Mouse (Mus musculus) gastrocnemius, adult 18-20 months (tissue): ENCODE results near the gene Inafm2. TPM values are rescaled to one million over a fixed set of nuclear protein-coding genes. Genes with fewer than 3 reads are reported as not detected.

Experiments
- DNase-seq: peaks from one replicate; pipeline ENCODE4 v3.0.0; 2021; ENCODE audit warnings: low spot score
- total RNA-seq, 2 experiments: library from RNA; stranded (reverse); gene quantifications; 2 replicates each; pipeline ENCODE4 v1.2.3; 2021

The Inafm2 gene
- total RNA-seq, 2 experiments from 2014 or later: 5.3 TPM

DNA sequence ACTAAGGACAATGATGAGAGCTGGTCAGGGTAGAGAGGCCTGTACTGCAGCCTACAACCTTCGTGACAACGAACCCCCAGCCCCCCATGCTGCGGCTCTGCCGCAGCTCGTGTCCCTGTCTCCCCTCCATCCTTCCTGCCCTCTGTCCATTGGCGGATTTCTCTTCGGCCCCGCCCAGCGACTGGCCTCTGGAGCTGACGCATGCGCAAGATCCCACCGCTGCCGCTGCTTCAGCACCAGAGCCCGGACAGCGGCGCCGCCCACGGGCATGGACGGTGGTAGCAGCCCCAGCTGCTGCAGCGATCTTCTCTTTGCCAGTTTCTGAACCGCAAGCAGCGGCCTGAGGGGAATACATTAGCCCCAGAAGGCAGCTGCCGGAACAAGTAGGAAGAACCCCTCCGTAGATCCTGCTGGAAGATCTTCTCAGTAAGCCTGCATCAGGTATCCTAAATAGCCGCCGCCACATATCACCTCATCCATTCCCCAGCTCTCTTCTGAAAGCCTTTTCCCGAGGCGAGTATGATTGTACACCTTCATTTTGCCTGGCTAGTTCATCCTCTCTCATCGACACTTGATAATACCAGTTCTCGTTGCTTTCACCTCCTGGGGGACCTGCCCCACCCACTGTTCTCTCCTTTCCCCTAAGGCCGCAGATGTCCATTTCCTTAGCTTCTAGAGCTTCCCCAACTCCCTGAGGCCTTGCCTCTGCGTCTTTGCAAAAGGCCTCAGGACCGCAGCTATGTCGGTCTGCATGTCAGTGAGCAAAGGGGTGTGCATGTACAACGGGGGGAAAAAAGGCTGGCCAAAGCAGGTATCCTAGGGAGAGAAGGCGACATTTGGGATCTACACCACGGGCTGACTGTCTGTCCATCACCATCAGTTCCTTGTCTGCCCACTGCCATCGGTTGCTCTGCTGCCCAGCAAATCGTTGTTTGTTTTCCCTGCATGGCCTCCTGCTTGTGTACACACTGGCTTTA, 34.2 kb downstream of the Inafm2 start, which contains the start of gene Disp2:
Gene Disp2 (plus strand): TSS at position 216 of the 977 bp plus-strand sequence.
- DNase-seq: peak; percentile 91

GRCm38 (mm10) chr2:118781115-118781514, 35.6 kb downstream of the Inafm2 start:
- no peak for DNase-seq

DNA sequence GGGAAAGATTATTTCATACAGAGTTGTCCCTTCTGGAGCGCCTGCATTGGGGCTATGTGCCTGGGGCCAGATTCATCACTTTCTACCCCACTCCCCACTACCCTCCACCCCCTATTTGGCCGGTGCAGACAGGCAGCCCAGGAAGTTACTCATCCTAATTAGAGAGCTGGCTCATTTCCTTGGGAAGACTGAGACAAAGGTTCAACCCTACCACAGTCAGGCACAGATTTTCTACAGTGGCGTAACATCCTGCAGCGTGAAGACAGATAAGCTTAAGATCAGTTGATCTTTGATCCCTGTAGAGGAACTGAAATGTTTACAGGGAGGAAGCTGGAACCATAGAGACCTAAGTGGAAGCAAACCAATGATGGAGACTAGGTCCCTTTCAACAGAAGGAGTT, 36.7 kb downstream of the Inafm2 start:
- DNase-seq: no peak

GRCm38 (mm10) chr2:118783093-118783492, 37.5 kb downstream of the Inafm2 start:
- DNase-seq: no peak

- DNase-seq: no peak
Measured at GRCm38 (mm10) chr2:118783663-118784062, 38.1 kb downstream of the Inafm2 start.

- DNase-seq: no peak
Measured at GRCm38 (mm10) chr2:118786525-118786924, 41.0 kb downstream of the Inafm2 start.

DNA sequence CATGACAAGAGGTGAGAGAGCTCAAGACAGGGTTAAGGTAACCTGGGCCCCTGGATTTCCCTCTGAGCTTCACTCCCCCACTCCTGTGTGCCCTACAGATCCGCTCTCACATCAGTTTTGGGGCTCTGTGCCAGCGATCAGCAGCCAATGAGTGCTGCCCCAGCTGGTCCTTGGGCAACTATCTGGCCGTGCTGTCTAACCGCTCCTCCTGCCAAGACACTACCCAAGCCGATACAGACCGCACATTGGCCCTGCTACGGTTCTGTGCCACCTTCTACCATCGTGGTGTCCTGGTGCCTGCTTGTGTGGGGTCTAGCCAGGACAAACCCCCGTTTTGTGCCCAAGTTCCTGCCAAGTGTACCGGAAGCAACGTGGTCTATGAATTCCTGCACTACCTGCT, 43.9 kb downstream of the Inafm2 start:
- DNase-seq: peak; percentile 60

GRCm38 (mm10) chr2:118790221-118790550, 44.6 kb downstream of the Inafm2 start:
- no peak for DNase-seq

DNA sequence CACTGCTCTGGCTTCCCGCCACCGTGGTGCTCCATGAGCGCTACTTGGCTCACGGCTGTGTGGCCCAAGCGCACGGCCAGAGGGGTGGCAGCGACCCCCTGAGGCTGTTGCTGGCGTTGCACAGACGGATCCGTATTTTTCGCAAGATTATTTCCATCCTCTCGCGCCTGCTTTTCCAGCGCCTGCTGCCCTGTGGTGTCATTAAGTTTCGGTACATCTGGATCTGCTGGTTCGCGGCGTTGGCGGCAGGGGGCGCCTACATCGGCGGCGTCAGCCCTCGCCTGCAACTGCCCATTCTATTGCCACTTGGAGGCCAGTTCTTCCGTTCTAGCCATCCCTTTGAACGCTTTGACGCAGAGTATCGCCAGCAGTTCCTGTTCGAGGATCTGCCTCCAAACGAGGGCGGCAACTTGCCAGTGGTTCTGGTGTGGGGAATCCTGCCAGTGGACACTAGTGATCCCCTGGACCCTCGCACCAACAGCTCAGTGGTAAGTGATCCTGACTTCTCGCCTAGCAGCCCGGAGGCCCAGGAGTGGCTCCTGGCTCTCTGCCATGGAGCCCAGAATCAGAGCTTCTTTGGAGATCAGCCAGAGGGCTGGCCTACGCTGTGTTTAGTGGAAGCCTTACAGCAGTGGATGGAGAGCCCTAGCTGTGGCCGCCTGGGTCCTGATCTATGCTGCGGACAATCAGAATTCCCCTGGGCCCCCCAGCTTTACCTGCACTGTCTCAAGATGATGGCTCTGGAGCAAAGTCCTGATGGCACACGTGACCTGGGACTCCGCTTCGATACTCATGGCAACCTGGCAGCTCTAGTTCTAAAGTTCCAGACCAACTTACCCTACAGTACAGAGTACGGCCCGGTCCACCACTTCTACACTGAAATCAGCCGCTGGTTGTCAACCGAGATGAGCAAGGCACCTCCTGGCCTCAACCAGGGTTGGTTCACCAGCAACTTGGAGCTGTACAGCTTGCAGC, 45.3 kb downstream of the Inafm2 start:
- DNase-seq: peak; percentile 64

DNA sequence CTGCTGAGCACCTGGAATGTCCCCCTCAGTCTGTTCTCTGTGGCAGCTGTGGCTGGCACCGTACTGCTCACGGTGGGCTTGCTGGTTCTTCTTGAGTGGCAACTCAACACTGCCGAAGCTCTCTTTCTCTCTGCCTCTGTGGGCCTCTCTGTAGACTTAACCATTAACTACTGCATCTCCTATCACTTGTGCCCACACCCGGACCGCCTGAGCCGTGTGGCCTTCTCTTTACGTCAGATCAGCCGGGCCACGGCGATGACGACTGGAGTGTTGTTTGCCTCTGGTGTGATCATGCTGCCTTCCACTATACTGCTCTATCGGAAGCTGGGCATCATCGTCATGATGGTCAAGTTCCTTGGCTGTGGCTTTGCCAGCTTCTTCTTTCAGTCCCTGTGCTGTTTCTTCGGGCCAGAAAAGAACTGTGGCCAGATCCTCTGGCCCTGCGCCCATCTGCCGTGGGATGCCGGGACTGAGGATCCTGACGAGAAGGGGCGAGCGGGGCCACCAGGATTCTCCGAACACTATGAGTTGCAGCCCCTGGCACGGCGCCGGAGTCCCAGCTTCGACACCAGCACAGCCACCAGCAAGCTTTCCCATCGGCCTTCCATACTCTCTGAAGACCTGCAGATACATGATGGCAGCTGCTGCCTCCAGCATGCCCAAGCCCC, 46.2 kb downstream of the Inafm2 start:
- peak; percentile 18 for DNase-seq

- DNase-seq: peak; percentile 47
Measured at GRCm38 (mm10) chr2:118792259-118792613, 46.7 kb downstream of the Inafm2 start.

- DNase-seq: no peak
Measured at GRCm38 (mm10) chr2:118793636-118794035, 48.1 kb downstream of the Inafm2 start.

Other genes with a start within 250 kb of the Inafm2 start
- 1 to 10 TPM; 2.1 to 2.2 TPM for gene Bmf, start 196.1 kb upstream of the Inafm2 start, total RNA-seq
- under 1 TPM; 0.21 to 0.71 TPM for gene Bub1b, start 147.5 kb upstream of the Inafm2 start, total RNA-seq
- gene Pak6, start 82.5 kb upstream of the Inafm2 start, total RNA-seq: not detected
- gene Ankrd63, start 41.8 kb upstream of the Inafm2 start, total RNA-seq: not detected
- gene Plcb2, start 17.3 kb upstream of the Inafm2 start, total RNA-seq: under 1 TPM; 0.12 to 0.23 TPM
- gene Ccdc9b, start 16.9 kb downstream of the Inafm2 start, total RNA-seq: 10 to 100 TPM; 14.4 to 16.6 TPM
- not detected for gene Phgr1, start 27.0 kb downstream of the Inafm2 start, total RNA-seq
- under 1 TPM in 1 of 2 experiments, not detected in 1; 0.02 TPM for gene Disp2, start 34.0 kb downstream of the Inafm2 start, total RNA-seq
- under 1 TPM; 0.07 to 0.55 TPM for gene Knstrn, start 68.2 kb downstream of the Inafm2 start, total RNA-seq
- gene Ivd, start 116.2 kb downstream of the Inafm2 start, total RNA-seq: 100 to 1,000 TPM; 122 to 164 TPM
- gene Bahd1, start 154.6 kb downstream of the Inafm2 start, total RNA-seq: 1 to 10 TPM; 4.5 to 6.0 TPM
- 1 to 10 TPM; 1.7 to 2.3 TPM for gene Chst14, start 180.7 kb downstream of the Inafm2 start, total RNA-seq